Mouse (Mus musculus) intestine, embryonic 14.5 days (tissue): ENCODE measurements around the gene Mrpl48. TPM values are rescaled to one million over a fixed set of nuclear protein-coding genes. Genes with fewer than 3 reads are reported as not detected.

Source experiments
- ATAC-seq: fragments of 200-750 bp; cut with Nextera tagmentation; replicated peaks from 2 replicates; pipeline ENCODE4 v1.8.0; 2017; ENCODE audit warnings: low read depth, moderate number of reproducible peaks, moderate TSS enrichment, moderate library complexity; ENCODE audit not compliant: low FRiP score, low TSS enrichment
- DNase-seq: peaks from one replicate; pipeline ENCODE4 v3.0.0-alpha.2; 2018; ENCODE audit warnings: low spot score
- H3K27ac ChIP-seq: fragments of 300-500 bp; sonication (generic); 2 replicates; pipeline ENCODE4 v1.5.1; 2014; ENCODE audit warnings: low read depth, mild to moderate bottlenecking, control low read depth
- H3K27me3 ChIP-seq: fragments of 300-500 bp; sonication (generic); replicated peaks from 2 replicates; pipeline ENCODE4 v1.6.1; 2014; ENCODE audit warnings: low read length, control low read depth; ENCODE audit not compliant: control insufficient read depth, insufficient read depth
- H3K36me3 ChIP-seq: fragments of 300-500 bp; sonication (generic); 2 replicates; pipeline ENCODE4 v1.6.1; 2014; ENCODE audit warnings: low read length, control low read depth; ENCODE audit not compliant: control insufficient read depth, insufficient read depth
- H3K4me1 ChIP-seq: fragments of 300-500 bp; sonication (generic); replicated peaks from 2 replicates; pipeline ENCODE4 v1.6.1; 2014; ENCODE audit warnings: low read length, control low read depth, mixed read lengths; ENCODE audit not compliant: control insufficient read depth, insufficient read depth
- H3K4me2 ChIP-seq: fragments of 300-500 bp; sonication (generic); 2 replicates; pipeline ENCODE4 v1.6.1; 2014; ENCODE audit warnings: low read length
- H3K4me3 ChIP-seq: fragments of 300-500 bp; sonication (generic); 2 replicates; pipeline ENCODE4 v1.5.1; 2014; ENCODE audit warnings: low read depth, low read length, control low read depth, mixed read lengths
- H3K9ac ChIP-seq: fragments of 300-500 bp; sonication (generic); 2 replicates; pipeline ENCODE4 v1.6.1; 2014; ENCODE audit warnings: mild to moderate bottlenecking, low read length
- H3K9me3 ChIP-seq: fragments of 300-500 bp; sonication (generic); 2 replicates; pipeline ENCODE4 v1.6.1; 2016; ENCODE audit warnings: low read length, control low read depth; ENCODE audit not compliant: control insufficient read depth
- WGBS: fragments of 180-500 bp; shearing (Covaris S2); extraction: QIAGEN DNeasy Blood & Tissue Kit; methylation state at CpG from one replicate; pipeline ENCODE4 v1.1.7; 2014; 5-methylcytosine and 5-hydroxymethylcytosine counted together
- polyA plus RNA-seq: library from polyadenylated mRNA; unstranded; fragments of >200 nt; fragmentation: Nextera tagmentation; extraction: Ambion mirVana; gene quantifications from 2 replicates; pipeline ENCODE4 v1.2.1, GENCODE M21; 2014

Gene Mrpl48
- polyA plus RNA-seq, 1 experiment from 2014 or later: 89.4 TPM

DNA sequence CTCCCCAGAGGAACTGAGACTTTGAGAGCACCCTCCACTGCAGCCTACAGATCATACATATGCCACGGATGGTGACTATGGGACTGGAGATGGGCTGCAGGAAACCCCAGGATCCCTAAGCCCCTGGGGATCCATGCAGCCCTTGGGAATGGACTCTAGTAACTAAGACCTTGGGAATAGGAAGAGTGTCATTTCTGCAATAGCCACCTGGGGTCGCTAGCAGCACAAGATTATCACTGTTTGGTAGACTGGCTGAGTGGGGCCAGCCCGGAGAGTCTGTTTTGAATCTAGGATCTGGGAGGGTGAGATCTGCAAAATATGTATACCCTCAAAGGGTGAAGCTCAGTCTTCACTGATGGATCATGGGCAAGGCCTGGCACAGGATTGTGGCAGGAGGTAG lies 37.0 kb upstream of the Mrpl48 start:
- no peak overlapping the region for H3K27ac ChIP-seq
- no peak for ATAC-seq

DNA sequence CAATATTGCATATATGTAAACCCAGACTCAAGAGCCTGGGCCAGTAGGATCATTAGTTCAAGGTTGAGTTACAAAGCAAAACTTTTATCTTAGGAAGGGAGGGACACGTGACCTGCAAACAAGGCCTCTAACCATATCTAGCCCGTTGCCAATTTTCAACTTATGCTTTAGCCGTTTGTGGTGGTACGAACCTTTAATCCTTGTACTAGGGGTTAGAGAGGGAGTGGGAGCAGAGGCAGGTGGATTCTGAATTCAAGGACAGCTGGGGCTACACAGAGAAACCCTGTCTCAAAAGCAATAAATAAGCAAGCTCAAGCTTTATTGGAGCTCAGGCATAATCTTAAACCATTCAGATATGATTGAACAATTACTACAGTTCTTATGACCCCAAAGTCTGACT lies 34.3 kb upstream of the Mrpl48 start:
- no peaks in the 10 kb centered on the region for H3K4me1 ChIP-seq
- no peak for DNase-seq
- 0 out of 2 replicates have a peak overlapping the region, but pooled peaks have one; percentile 25 for H3K27ac ChIP-seq
- no peaks in the 10 kb centered on the region for H3K27me3 ChIP-seq
- ATAC-seq: peak; percentile 52; the same call in 1 of the 2 replicates
- no peak overlapping the region for H3K9ac ChIP-seq
- peaks cover 30% of the 10 kb centered on the region for H3K36me3 ChIP-seq
- no peak overlapping the region for H3K4me3 ChIP-seq
- WGBS: 79% methylated on average over 4 of the region's 4 CpGs
- H3K9me3 ChIP-seq: no peaks in the 10 kb centered on the region
- no peak overlapping the region for H3K4me2 ChIP-seq

More for the DNA sequence above, 37.0 kb upstream of the Mrpl48 start:
- 35% methylated on average over 3 of the region's 3 CpGs for WGBS
- H3K36me3 ChIP-seq: peaks cover 22% of the 10 kb centered on the region
- H3K9ac ChIP-seq: no peak overlapping the region
- H3K9me3 ChIP-seq: no peaks in the 10 kb centered on the region
- H3K27me3 ChIP-seq: no peaks in the 10 kb centered on the region
- H3K4me3 ChIP-seq: no peak overlapping the region
- H3K4me2 ChIP-seq: no peak overlapping the region
- peak; percentile 89 for DNase-seq
- no peaks in the 10 kb centered on the region for H3K4me1 ChIP-seq

DNA sequence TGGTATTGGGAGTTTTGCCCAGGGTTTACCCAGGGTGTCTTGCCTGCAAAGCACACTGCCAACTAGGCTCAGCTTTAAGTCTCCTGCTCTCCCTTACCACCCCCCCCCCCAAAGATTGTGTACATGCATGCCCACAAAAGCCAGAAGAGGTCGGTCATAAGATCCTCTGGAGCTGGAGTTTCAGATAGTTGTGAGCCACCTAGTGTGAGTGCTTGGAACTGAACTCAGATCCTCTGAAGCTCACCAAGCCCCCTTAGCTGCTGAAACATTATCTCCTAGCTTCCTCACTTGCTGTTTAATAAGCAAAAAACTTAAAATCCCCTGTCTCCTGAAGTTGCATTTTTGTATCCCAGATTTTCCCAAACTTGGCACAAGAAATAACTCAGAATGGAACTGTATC lies 29.6 kb upstream of the Mrpl48 start:
- no peak for ATAC-seq
- peak; percentile 50 for DNase-seq
- H3K9ac ChIP-seq: no peak overlapping the region
- 13% methylated on average over 1 of the region's 1 CpGs for WGBS
- no peaks in the 10 kb centered on the region for H3K27me3 ChIP-seq
- H3K27ac ChIP-seq: no peak overlapping the region
- no peak overlapping the region for H3K4me2 ChIP-seq
- no peaks in the 10 kb centered on the region for H3K9me3 ChIP-seq
- H3K4me3 ChIP-seq: no peak overlapping the region
- no peaks in the 10 kb centered on the region for H3K4me1 ChIP-seq
- peaks cover 42% of the 10 kb centered on the region for H3K36me3 ChIP-seq

DNA sequence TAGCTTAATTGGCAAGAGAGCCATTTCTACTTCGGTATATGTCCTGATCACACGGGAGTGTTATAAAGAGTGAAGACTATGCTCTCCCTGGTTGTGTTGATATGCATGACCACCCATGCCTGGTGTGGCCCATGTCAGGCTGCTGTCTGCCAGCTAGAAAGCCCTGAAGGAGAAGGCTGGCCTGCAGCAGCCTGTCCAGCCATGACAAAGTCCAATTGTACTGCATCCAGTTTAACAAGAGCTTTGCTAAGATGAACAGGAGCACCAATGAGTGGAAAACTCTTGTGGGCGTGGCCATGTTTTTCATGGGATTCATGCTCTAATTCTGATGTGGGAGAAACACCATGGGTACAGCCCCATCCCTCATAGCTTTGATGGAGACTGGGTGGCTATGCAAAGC lies 16.4 kb upstream of the Mrpl48 start:
- Histone ChIP-seq H3K9me3 (no peaks in the 10 kb centered on the region), H3K27ac (no peak overlapping the region), H3K27me3 (no peaks in the 10 kb centered on the region), H3K4me1 (no peaks in the 10 kb centered on the region), H3K36me3 (peaks cover 16% of the 10 kb centered on the region), H3K4me2 (no peak overlapping the region), H3K4me3 (no peak overlapping the region), H3K9ac (no peak overlapping the region)
- DNase-seq: no peak
- ATAC-seq: no peak
- WGBS: 63% methylated on average over 3 of the region's 3 CpGs

DNA sequence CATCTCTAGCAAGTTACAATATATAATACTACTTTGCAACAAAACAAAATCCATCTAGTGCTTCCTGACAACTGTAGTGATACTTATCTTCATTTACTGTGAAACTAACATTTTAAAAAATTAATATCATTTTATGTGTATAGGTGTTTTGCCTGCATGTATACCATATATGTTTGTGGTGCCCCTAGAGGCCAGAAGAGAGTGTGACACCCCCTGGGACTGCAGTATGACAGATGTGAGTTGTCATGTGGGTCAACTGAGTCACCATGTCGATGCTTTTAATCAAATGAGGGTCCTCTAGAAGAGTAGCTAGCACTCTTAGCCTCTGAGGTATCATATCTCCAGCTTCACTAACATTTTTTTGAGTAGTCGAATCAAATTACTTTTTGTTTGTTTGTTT lies 14.2 kb upstream of the Mrpl48 start:
- Histone ChIP-seq H3K9me3 (no peaks in the 10 kb centered on the region), H3K36me3 (no peaks in the 10 kb centered on the region)
- WGBS: 84% methylated on average over 2 of the region's 2 CpGs

DNA sequence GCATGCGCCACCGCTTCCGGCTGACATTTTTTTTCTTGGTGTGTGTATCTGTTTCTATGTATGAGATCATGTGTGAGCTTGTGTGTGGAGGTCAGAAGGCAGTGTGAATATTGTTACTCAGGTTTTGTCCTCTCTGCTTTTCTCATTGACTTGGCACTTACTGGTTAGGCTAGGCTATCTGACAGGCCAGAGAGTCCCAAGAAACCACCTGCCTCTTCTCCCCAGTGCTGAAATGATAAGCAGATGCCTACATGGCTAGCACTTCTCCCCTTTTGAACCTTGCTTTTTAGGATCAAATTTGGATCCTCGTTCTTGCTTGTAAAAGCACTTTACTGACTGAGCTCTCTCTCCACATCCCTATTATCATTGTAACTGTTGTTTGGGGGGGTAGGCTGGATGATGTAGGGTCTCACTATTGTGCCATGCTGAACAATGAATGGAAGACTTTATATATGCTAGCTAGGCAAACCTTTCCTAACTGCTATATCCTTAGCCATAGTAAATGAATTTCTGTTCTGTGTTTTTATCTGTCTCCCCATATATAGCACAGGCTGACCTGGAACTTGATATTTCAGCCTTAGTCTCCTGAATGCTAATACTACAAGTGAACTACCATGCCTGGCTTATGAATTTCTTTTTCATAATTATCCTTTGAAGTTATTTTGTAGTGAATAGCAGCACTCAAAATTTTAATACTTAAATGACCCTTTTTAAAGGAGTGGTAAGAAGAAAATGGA lies 8.2 kb upstream of the Mrpl48 start:
- H3K27ac ChIP-seq: no peak overlapping the region
- no peaks in the 10 kb centered on the region for H3K4me1 ChIP-seq
- H3K9me3 ChIP-seq: no peaks in the 10 kb centered on the region
- H3K36me3 ChIP-seq: no peaks in the 10 kb centered on the region
- 90% methylated on average over 4 of the region's 4 CpGs for WGBS
- no peak overlapping the region for H3K4me2 ChIP-seq
- no peaks in the 10 kb centered on the region for H3K27me3 ChIP-seq
- DNase-seq (no peak), ATAC-seq (no peak)
- H3K9ac ChIP-seq: no peak overlapping the region
- H3K4me3 ChIP-seq: no peak overlapping the region

More for the DNA sequence above, 14.2 kb upstream of the Mrpl48 start:
- Histone ChIP-seq H3K4me2 (no peak overlapping the region), H3K27ac (no peak overlapping the region), H3K9ac (no peak overlapping the region), H3K27me3 (no peaks in the 10 kb centered on the region), H3K4me3 (no peak overlapping the region), H3K4me1 (no peaks in the 10 kb centered on the region)
- DNase-seq: no peak
- no peak for ATAC-seq

DNA sequence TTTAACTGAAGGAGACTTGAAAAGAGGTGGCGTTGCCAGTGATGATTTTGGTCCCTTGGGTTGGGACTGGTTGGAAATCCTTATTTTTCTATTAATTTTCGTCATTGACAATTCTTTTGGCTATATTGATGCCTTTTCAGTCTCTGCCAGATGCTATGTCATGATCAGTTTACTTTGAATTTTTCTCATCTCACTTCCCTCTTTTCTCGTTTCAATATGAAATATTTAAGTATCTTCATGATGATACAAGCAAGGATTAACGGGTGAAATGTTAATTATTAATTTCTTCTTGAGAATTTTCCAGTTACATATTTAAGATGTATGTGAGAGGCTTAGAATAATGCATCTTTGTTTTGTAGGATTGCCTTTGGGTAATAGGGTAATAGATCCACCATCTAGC lies 809 bp upstream of the Mrpl48 start:
- Histone ChIP-seq H3K36me3 (no peaks in the 10 kb centered on the region), H3K9me3 (no peaks in the 10 kb centered on the region), H3K27ac (0 out of 2 replicates have a peak overlapping the region, but pooled peaks have one; percentile 99), H3K4me3 (peak overlapping the region; percentile 100), H3K27me3 (no peaks in the 10 kb centered on the region), H3K9ac (peak overlapping the region; percentile 99), H3K4me1 (peaks cover 18% of the 10 kb centered on the region), H3K4me2 (peak overlapping the region; percentile 91)
- DNase-seq (no peak), ATAC-seq (no peak)
- 13% methylated on average over 4 of the region's 4 CpGs for WGBS

DNA sequence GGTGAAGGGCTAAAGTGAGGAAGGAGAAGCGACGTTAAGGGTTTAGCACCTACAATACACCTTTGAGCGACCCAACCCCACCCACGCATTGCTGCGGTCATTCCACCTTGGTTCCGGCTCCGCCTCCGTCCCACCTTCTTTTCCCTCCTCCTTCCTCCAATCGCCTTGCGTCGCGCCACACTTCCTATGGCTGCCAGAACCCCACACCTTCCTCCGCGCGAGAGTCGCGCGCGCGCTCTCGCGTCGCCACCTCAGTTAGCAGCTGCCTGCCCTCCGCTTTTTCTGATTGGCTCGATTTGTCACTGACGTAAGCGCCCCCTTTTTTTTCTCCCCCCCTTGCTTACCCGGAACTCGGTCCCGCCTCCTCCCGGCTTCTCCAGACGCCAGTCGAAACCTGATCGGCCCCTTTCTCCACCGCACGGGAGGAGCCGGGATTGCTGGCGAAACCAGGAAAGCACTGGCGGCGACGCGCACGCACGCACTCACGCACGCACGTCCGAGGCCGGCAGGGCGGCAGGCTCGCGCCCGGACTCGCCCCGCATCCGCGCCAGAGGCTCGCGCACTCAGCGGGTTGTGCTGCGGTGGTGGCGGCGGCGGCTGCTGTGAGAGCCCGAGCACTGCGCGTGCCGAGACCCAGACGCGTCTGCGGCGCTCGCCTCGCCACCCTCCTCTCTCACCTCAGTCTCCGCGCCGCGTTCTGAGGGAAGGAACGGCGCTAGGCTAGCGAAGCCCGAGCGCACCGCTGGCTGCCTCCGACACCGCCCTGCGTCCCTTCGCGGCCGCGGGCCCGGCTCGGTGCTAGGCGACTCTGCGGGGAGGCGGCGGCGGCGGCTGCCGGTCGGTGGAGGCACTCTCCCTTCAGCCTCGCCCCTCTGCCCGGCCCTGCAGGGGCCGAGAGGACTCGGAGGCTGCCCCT lies 629 bp downstream of the Mrpl48 start, which contains the start of gene Rab6a:
TSS of gene Rab6a (plus strand) at position 197 of the 916 bp plus-strand sequence.
- ATAC-seq: peak; percentile 96
- no peaks in the 10 kb centered on the region for H3K27me3 ChIP-seq
- under 1% methylated on average over 97 of the region's 105 CpGs for WGBS
- H3K4me2 ChIP-seq: peak within 1 kb of the TSS; percentile 91
- peak within 1 kb of the TSS; percentile 99 for H3K9ac ChIP-seq
- peaks cover 18% of the 10 kb centered on the region for H3K4me1 ChIP-seq
- peak within 1 kb of the TSS; percentile 100 for H3K4me3 ChIP-seq
- H3K36me3 ChIP-seq: no peaks in the 10 kb centered on the region
- DNase-seq: peak; percentile 96
- H3K27ac ChIP-seq: peak within 1 kb of the TSS; percentile 99
- no peaks in the 10 kb centered on the region for H3K9me3 ChIP-seq
